Mouse (Mus musculus) liver, adult (tissue): Measurements from ENCODE around the gene Lrrc4.

ENCODE experiments used
- GATA4 ChIP-seq: IDR thresholded peaks from 2 replicates; pipeline ENCODE4 v1.6.1; 2014; ENCODE audit warnings: mild to moderate bottlenecking, low read length; ENCODE audit not compliant: insufficient replicate concordance

Lrrc4 gene

DNA sequence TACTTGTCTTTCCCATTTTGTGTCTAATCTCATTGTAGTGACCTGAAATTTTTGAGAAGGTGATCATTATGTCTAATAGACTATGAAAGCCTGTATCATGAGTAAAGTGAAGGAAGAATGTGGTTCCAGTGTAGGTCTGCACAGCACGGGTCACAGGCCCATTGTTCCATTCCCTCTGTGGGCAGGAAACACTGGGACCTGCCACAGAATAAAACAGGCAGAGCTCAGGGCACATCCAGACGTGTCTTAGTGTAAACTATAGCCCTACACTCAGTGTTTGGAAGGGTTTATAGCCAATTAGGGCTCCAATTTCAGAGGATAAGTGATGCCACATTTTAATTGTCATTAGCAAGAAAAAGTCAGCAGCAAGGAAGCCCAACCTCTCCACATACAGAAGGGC is 29.4 kb upstream of the Lrrc4 start:
- TF ChIP-seq GATA4: no peak

GRCm38 (mm10) chr6:28860450-28860849 is 28.9 kb upstream of the Lrrc4 start:
- no peak for TF ChIP-seq GATA4

- TF ChIP-seq GATA4: no peak
These were observed 27.5 kb upstream of the Lrrc4 start for GRCm38 (mm10) chr6:28859094-28859493.

- no peak for TF ChIP-seq GATA4
These were observed 25.9 kb upstream of the Lrrc4 start for GRCm38 (mm10) chr6:28857198-28858180.

GRCm38 (mm10) chr6:28856789-28857188 is 25.2 kb upstream of the Lrrc4 start:
- no peak for TF ChIP-seq GATA4

GRCm38 (mm10) chr6:28855442-28855841 is 23.9 kb upstream of the Lrrc4 start:
- TF ChIP-seq GATA4: no peak

DNA sequence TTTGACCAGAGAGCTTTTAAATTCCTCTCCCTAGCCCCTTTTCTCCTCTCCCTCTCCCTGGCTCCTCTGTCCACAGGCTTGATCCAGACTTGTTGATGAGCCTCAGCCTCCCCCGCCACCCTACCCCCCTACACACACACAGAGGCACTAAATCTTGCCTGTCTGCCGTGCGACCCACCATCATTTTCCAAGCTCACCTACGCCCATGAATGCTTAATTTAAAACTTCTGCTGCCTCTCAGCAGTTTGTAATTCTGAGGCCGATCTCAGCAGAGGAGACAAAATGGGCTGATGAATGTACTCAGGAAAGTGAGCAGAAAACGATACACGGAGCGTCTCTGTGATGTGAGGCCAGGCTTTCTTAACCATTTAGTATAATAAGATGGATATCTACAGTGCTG is 23.1 kb upstream of the Lrrc4 start:
- no peak for TF ChIP-seq GATA4

GRCm38 (mm10) chr6:28853654-28854053 is 22.1 kb upstream of the Lrrc4 start:
- no peak for TF ChIP-seq GATA4

DNA sequence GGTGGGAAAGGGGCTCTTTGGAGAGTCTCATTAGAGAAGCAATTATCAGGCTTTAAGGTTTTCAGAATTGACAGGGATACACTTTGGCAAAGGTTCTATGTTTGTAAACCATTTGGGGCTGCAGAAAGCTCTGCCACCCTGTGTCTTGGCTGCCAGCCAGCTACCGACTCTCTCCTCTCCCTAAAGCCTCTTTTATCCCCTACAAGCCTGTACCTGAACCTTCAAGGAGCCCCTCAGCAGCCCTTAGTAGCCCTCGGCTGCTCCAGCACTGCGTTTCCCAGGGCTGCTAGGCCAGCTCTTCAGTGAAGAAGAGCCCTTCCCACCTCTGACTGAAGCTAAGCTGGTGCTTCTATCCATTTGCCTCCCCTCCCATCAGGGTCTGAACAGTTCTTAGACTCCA is 21.6 kb upstream of the Lrrc4 start:
- TF ChIP-seq GATA4: no peak

- no peak for TF ChIP-seq GATA4
These were observed 20.8 kb upstream of the Lrrc4 start for GRCm38 (mm10) chr6:28852342-28852741.

DNA sequence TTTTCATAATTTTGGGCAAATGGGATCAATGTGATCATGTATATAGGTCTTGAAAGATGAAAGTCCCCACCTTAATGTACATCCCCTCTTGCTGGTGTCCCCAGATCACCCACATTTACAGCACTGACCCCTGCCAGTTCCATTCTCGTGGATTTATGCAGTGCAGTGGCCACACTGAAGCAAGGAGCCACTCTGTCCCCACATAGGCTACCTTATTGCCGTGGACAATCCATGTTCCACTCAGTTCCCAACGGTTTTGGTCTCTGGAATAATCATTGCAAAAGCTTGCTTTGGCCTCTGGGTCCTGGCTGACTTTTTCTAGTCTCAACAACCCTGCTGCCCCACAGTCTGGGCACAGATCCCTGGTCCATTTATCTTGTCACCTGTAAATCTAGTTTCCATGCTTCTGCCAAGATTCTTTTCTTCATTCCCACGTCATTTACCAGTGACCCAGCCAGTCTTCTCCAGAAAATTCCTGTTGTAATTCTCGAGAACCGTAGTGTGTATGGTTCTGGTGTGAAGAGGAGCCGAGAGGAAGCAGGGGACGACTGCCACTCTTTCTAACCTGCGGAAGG is 18.9 kb upstream of the Lrrc4 start:
- TF ChIP-seq GATA4: no peak

DNA sequence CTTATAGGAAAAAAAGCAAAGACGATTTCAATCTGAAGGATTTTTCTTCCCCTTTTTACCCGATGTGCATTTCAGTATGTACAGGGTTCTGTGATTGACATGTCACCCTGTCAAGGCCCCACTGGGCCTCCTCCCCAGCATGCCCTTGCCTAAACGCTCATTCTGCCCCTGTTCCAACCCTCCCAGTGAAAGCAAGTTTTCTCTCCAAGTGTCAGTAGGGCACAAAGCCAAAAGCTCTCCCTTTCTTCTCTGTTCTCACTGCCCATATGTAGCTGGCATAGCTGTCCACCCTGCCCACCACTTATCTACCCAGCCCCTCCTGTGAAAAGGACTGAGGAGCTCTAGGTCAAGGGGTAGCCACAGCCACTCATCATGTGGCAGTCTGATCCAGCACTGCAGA is 17.8 kb upstream of the Lrrc4 start:
- no peak for TF ChIP-seq GATA4

GRCm38 (mm10) chr6:28848891-28849290 is 17.3 kb upstream of the Lrrc4 start:
- TF ChIP-seq GATA4: no peak

DNA sequence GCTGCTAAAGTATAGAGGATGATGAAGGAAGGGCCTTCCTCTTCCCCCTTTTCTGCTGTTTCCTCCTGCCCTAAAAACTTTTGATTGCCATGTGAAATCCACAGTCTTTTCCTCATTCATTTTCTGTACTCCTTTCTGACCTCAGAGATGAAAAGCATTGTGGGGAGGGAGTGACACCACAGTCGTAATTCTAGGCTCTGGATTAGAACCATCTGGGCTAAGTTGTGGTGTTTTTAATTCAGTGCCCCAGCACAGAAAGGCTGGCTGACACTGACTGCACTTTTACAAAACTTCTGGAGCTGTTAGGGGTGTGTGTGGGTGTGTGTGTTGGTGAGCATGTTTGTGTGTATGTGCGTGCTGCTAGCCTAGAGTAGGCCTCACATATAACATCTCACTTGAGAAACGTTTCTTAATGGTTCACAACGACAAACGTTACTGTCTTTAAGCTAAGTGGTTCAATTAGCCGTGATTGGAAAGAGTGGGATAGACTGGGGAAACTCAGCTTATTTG is 16.8 kb upstream of the Lrrc4 start:
- TF ChIP-seq GATA4: no peak

- TF ChIP-seq GATA4: 0 out of 2 replicates have a peak, but pooled peaks have one; percentile 22
These were observed 16.1 kb upstream of the Lrrc4 start for GRCm38 (mm10) chr6:28847616-28848015.

GRCm38 (mm10) chr6:28845610-28846009 is 14.1 kb upstream of the Lrrc4 start:
- no peak for TF ChIP-seq GATA4
